Mouse (Mus musculus): ENCODE results near the gene Cp. TPM values are rescaled to one million over a fixed set of nuclear protein-coding genes. Genes with fewer than 3 reads are reported as not detected.
"Not testable (repeated sequence)": the region's sequence is repeated elsewhere in the genome, so short reads cannot be mapped to it uniquely, and the experiment has no call there.

Gene Cp
- polyA plus RNA-seq (2016; fragmentation: Nextera tagmentation; extraction: Ambion mirVana): 3.1 and 3.8 TPM in 2 replicates

- Histone ChIP-seq H3K9me3 (no peaks in the 10 kb centered on the region), H3K9ac (no peak within 1 kb of the TSS), H3K36me3 (no peaks in the 10 kb centered on the region), H3K27ac (no peak within 1 kb of the TSS), H3K4me3 (no peak within 1 kb of the TSS), H3K27me3 (replicated peaks) (no peaks in the 10 kb centered on the region), H3K4me2 (replicated peaks) (no peak within 1 kb of the TSS), H3K4me1 (peaks cover 8% of the 10 kb centered on the region; the same call in 1 of the 2 replicates)
- 27% methylated on average over 5 of the region's 5 CpGs for WGBS
- 0 out of 2 replicates have a peak, but pooled peaks have one; percentile 58 for ATAC-seq (ENCODE audit: low FRiP score, low read depth)
Measured at GRCm38 (mm10) chr3:19956885-19957284, at the start of gene Cp. Gene Cp, plus strand, starts transcription at chr3:19957054.

- Histone ChIP-seq H3K4me3 (no peak overlapping the region), H3K27ac (no peak overlapping the region), H3K4me2 (replicated peaks) (no peak overlapping the region), H3K9ac (no peak overlapping the region), H3K36me3 (no peaks in the 10 kb centered on the region), H3K27me3 (replicated peaks) (no peaks in the 10 kb centered on the region), H3K4me1 (no peaks in the 10 kb centered on the region), H3K9me3 (no peaks in the 10 kb centered on the region)
- ATAC-seq (ENCODE audit: low FRiP score, low read depth): no peak
Measured at GRCm38 (mm10) chr3:19948552-19948951, 8.3 kb upstream of the Cp start.

GRCm38 (mm10) chr3:19949401-19949800, 7.5 kb upstream of the Cp start:
- not testable (repeated sequence) for H3K27ac ChIP-seq; H3K4me1 ChIP-seq; H3K4me3 ChIP-seq; H3K9ac ChIP-seq; H3K4me2 ChIP-seq (replicated peaks); H3K36me3 ChIP-seq; H3K9me3 ChIP-seq; H3K27me3 ChIP-seq (replicated peaks); ATAC-seq (ENCODE audit: low FRiP score, low read depth)
- 98% methylated on average over 1 of the region's 1 CpGs for WGBS

- Histone ChIP-seq H3K36me3 (no peaks in the 10 kb centered on the region), H3K4me2 (replicated peaks) (no peak overlapping the region), H3K27me3 (replicated peaks) (no peaks in the 10 kb centered on the region), H3K4me3 (no peak overlapping the region), H3K9me3 (no peaks in the 10 kb centered on the region), H3K9ac (no peak overlapping the region), H3K27ac (no peak overlapping the region), H3K4me1 (peaks cover 3% of the 10 kb centered on the region; the same call in 1 of the 2 replicates)
- ATAC-seq (ENCODE audit: low FRiP score, low read depth): no peak
- 17% methylated on average over 1 of the region's 1 CpGs for WGBS
Measured at GRCm38 (mm10) chr3:19953425-19953824, 3.4 kb upstream of the Cp start.

GRCm38 (mm10) chr3:19953865-19954264, 3.0 kb upstream of the Cp start:
- ATAC-seq (ENCODE audit: low FRiP score, low read depth): no peak

GRCm38 (mm10) chr3:19958031-19958430, 1.2 kb downstream of the Cp start:
- ATAC-seq (ENCODE audit: low FRiP score, low read depth): no peak

More at GRCm38 (mm10) chr3:19953865-19954264, 3.0 kb upstream of the Cp start:
- WGBS: 12% methylated on average over 3 of the region's 3 CpGs
- H3K4me2 ChIP-seq (replicated peaks): no peak overlapping the region
- no peaks in the 10 kb centered on the region for H3K9me3 ChIP-seq
- H3K27ac ChIP-seq: no peak overlapping the region
- no peak overlapping the region for H3K9ac ChIP-seq
- H3K36me3 ChIP-seq: no peaks in the 10 kb centered on the region
- peaks cover 3% of the 10 kb centered on the region; the same call in 1 of the 2 replicates for H3K4me1 ChIP-seq
- H3K4me3 ChIP-seq: no peak overlapping the region
- no peaks in the 10 kb centered on the region for H3K27me3 ChIP-seq (replicated peaks)

GRCm38 (mm10) chr3:19958983-19959382, 2.1 kb downstream of the Cp start:
- Histone ChIP-seq H3K4me1 (0 out of 2 replicates have a peak, but pooled peaks cover 4% of the 10 kb centered on the region), H3K36me3 (no peaks in the 10 kb centered on the region), H3K27ac (no peak overlapping the region), H3K9ac (no peak overlapping the region), H3K4me3 (no peak overlapping the region), H3K27me3 (replicated peaks) (no peaks in the 10 kb centered on the region), H3K9me3 (no peaks in the 10 kb centered on the region), H3K4me2 (replicated peaks) (no peak overlapping the region)
- WGBS: 73% methylated on average over 1 of the region's 1 CpGs
- ATAC-seq (ENCODE audit: low FRiP score, low read depth): no peak

More at GRCm38 (mm10) chr3:19958031-19958430, 1.2 kb downstream of the Cp start:
- no peaks in the 10 kb centered on the region for H3K36me3 ChIP-seq
- no peak overlapping the region for H3K27ac ChIP-seq
- H3K9ac ChIP-seq: no peak overlapping the region
- H3K4me2 ChIP-seq (replicated peaks): no peak overlapping the region
- no peak overlapping the region for H3K4me3 ChIP-seq
- H3K27me3 ChIP-seq (replicated peaks): no peaks in the 10 kb centered on the region
- peaks cover 8% of the 10 kb centered on the region; the same call in 1 of the 2 replicates for H3K4me1 ChIP-seq
- H3K9me3 ChIP-seq: no peaks in the 10 kb centered on the region

GRCm38 (mm10) chr3:19960570-19961114, 3.8 kb downstream of the Cp start:
- no peaks in the 10 kb centered on the region for H3K36me3 ChIP-seq
- H3K27ac ChIP-seq: no peak overlapping the region
- no peak overlapping the region for H3K4me3 ChIP-seq
- ATAC-seq (ENCODE audit: low FRiP score, low read depth): no peak
- H3K4me2 ChIP-seq (replicated peaks): no peak overlapping the region
- H3K27me3 ChIP-seq (replicated peaks): no peaks in the 10 kb centered on the region
- WGBS: 86% methylated on average over 3 of the region's 3 CpGs
- no peak overlapping the region for H3K9ac ChIP-seq
- no peaks in the 10 kb centered on the region for H3K9me3 ChIP-seq
- 0 out of 2 replicates have a peak, but pooled peaks cover 4% of the 10 kb centered on the region for H3K4me1 ChIP-seq

GRCm38 (mm10) chr3:19961341-19961740, 4.5 kb downstream of the Cp start:
- WGBS: 90% methylated on average over 2 of the region's 2 CpGs
- no peak overlapping the region for H3K27ac ChIP-seq
- H3K9ac ChIP-seq: no peak overlapping the region
- no peak overlapping the region for H3K4me3 ChIP-seq
- ATAC-seq (ENCODE audit: low FRiP score, low read depth): no peak
- H3K9me3 ChIP-seq: no peaks in the 10 kb centered on the region
- H3K4me2 ChIP-seq (replicated peaks): no peak overlapping the region
- H3K4me1 ChIP-seq: 0 out of 2 replicates have a peak, but pooled peaks cover 4% of the 10 kb centered on the region
- H3K27me3 ChIP-seq (replicated peaks): no peaks in the 10 kb centered on the region
- H3K36me3 ChIP-seq: no peaks in the 10 kb centered on the region

- 88% methylated on average over 3 of the region's 3 CpGs for WGBS
- Histone ChIP-seq H3K27me3 (replicated peaks) (no peaks in the 10 kb centered on the region), H3K36me3 (no peaks in the 10 kb centered on the region), H3K4me2 (replicated peaks) (no peak overlapping the region), H3K27ac (no peak overlapping the region), H3K9ac (no peak overlapping the region), H3K4me3 (no peak overlapping the region), H3K9me3 (no peaks in the 10 kb centered on the region), H3K4me1 (0 out of 2 replicates have a peak, but pooled peaks cover 4% of the 10 kb centered on the region)
- ATAC-seq (ENCODE audit: low FRiP score, low read depth): no peak
Measured at GRCm38 (mm10) chr3:19962769-19963513, 6.1 kb downstream of the Cp start.

- no peaks in the 10 kb centered on the region for H3K27me3 ChIP-seq (replicated peaks)
- no peaks in the 10 kb centered on the region for H3K9me3 ChIP-seq
- H3K4me3 ChIP-seq: no peak overlapping the region
- no peaks in the 10 kb centered on the region for H3K36me3 ChIP-seq
- 0 out of 2 replicates have a peak, but pooled peaks cover 4% of the 10 kb centered on the region for H3K4me1 ChIP-seq
- H3K4me2 ChIP-seq (replicated peaks): no peak overlapping the region
- 84% methylated on average over 2 of the region's 2 CpGs for WGBS
- H3K27ac ChIP-seq: no peak overlapping the region
- H3K9ac ChIP-seq: no peak overlapping the region
- no peak for ATAC-seq (ENCODE audit: low FRiP score, low read depth)
Measured at GRCm38 (mm10) chr3:19964625-19965188, 7.9 kb downstream of the Cp start.

- Histone ChIP-seq H3K9ac (no peak overlapping the region), H3K36me3 (no peaks in the 10 kb centered on the region), H3K9me3 (no peaks in the 10 kb centered on the region), H3K27ac (no peak overlapping the region), H3K4me2 (replicated peaks) (no peak overlapping the region), H3K4me1 (no peaks in the 10 kb centered on the region), H3K4me3 (no peak overlapping the region), H3K27me3 (replicated peaks) (no peaks in the 10 kb centered on the region)
- WGBS: 86% methylated on average over 5 of the region's 5 CpGs
- no peak for ATAC-seq (ENCODE audit: low FRiP score, low read depth)
Measured at GRCm38 (mm10) chr3:19965239-19965638, 8.4 kb downstream of the Cp start.

Data from neural tube, embryonic 12.5 days (tissue).